Mouse (Mus musculus) erythroblast, embryonic 14.5 days (primary cell): Measurements from ENCODE around the gene 9230102O04Rik.

Experiments
- GATA1 ChIP-seq: IDR thresholded peaks from 2 replicates; pipeline ENCODE4 v1.6.1; 2012; ENCODE audit warnings: low read length, inconsistent platforms, mixed read lengths
- TAL1 ChIP-seq: IDR thresholded peaks from 3 replicates; pipeline ENCODE4 v1.6.1; 2012; ENCODE audit warnings: low read length, inconsistent platforms, mixed read lengths

DNA sequence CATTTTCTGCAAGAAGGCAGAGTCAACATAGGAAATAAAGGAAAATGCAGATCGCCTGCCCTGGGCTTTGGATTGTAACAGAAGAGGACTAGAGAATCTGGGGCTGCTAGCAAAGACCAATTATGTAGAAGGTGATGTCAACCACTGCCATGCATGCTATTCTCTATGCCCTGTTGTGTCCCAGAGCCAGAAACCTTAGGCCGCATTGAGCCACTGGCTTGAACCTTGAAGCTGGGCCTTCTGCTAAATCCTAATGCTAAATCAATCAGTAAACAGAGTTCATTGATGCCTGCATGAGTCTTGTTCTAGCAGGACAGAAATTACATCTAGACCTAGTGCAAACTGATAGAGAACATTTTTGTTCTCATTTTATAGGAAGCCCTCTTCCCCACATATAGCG lies 3.3 kb downstream of the 9230102O04Rik start:
- TF ChIP-seq GATA1 (no peak), TAL1 (no peak)
